Mouse (Mus musculus) cerebellum, adult 18-20 months (tissue): ENCODE measurements around the gene Adamts17.

ENCODE experiments used
- DNase-seq, 2 experiments: peaks; one replicate each; pipeline ENCODE4 v3.0.0; 2021

The Adamts17 gene

DNA sequence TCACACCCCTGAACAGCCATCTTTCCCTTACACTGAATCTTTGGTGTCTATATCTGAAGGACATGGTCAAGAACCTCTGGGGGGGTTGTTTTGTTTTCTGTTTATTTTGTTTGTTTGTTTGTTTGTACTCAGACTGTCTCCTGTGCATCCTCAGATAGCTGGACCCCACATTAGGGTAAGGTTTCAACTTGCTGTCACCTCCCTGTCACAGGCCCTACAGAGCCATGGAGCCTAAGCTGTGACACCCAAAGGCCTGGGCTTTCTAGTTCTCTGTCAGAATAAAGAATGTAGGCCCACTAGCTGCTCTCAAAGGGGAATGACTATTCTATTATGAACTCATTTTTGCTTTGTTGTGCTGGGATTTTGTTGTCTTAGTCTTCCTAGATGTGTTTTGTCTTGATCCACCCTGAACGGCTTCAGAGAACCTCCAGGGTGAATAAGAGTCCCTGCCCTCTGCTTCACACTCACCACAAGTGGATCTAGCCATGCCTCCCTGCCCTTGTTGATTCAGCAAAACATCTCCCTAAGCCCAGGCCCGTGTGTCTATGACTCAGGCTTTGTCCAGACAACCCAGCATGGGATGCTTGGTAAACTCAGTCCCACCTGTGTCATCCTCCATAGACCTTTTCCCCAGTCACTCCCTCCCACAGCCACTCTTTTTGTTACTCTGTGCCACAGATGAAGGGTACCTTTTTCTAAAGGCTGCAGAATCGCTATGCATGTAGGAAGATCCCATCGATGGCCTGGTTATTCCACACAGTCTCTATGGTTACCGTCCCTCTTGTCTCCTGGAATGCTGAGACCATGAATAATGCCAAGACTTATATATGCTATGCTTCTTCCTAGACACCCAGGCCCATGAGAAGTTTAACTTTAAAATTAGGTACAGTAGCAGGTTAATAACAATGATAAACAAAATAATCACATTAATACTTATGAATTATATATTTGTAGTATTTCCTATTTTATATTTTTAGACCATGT is 197.3 kb downstream of the Adamts17 start:
- no peak for DNase-seq

DNA sequence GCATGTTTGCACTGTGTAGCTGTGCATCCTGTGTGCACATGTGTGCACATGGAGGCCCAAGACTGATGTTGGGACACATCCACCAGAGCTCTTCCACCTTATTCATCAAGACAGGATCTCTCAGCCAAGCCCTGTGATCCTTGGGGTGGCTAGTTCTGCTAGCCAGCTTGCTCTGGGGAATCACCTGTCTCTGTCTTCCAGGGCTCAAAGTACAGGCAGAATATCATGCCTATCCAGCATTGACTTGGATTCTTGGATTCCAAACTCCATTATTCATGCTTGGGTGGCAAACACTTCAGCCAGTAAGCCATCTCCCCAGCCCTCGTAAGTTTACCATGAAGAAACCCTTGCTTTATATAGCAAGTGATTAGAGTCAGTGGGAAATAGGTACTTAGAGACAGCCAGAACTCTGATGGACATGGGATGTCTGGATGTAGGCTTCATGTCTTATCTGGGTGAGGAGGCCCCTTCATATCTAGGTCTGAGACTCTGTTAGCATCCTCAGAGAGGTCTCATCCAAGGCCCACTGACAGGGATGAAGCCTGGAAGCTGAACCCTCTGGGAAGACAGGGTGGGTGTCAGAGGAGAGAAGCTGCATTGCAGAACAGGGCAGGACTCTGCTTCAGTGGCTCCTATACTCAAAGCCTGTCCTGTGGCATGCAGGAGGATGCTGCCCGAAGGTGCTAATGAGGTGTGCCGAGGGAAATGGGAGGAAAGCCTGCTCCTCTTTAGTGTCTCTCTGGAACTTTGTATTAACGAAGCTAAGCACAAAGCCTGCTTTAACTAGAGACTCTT is 198.4 kb downstream of the Adamts17 start:
- no peak for DNase-seq

DNA sequence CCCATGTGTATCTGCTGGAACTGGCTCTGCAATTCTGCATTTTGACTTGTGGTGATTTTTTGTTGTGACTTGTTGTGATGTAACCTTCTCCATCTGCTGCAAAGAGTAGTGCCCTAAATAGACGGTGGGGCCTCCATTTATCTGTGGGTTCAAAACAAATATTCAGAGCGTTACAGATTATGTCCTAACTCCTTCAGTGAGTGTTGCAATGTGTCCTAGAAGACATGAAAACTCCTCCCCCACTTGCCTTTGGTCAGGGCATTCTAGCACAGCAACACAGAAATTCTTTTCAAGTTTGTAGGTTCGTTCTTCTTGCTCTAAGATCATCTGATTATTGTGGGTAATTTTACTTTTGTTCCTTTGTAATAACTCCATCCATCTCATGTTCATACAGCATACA is 199.6 kb downstream of the Adamts17 start:
- no peak for DNase-seq

DNA sequence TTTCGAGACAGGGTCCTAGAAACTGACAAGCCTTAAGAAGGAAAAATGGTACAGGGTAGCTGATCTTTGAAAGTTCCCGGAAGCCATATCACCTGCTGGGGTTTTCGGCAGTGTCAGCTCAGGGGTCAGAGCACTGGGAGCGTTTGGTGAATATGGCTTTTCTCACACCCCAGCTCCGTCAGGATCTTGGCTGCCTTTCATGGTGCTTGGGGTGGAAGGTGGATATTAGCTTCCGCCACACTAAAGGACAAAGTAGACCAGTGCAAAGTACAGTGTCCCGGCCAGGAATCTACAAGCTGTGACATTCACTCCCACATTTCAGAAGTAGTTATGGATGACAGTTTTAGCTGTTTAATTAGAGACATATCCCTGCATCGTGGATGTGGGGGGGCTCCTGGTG is 200.3 kb downstream of the Adamts17 start:
- DNase-seq: no peak

DNA sequence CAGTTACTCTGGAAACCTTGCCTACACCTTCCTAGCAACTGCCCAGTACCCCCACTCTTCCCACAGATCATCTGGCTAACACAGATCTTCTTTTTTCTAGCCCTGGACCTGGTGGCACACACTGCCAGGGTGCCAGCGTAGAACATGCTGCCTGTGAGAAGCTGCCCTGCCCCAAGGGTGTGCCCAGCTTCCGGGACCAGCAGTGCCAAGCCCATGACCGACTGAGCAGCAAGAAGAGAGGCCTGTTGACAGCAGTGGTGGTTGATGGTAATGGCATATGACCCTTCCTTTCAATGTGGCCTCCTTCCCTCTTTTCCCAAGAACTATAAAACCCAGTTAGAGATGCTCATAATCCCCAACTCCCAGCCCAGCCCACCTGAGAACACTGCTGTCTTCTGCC is 202.2 kb downstream of the Adamts17 start:
- peak in 1 of 2 experiments; percentile 1 for DNase-seq

DNA sequence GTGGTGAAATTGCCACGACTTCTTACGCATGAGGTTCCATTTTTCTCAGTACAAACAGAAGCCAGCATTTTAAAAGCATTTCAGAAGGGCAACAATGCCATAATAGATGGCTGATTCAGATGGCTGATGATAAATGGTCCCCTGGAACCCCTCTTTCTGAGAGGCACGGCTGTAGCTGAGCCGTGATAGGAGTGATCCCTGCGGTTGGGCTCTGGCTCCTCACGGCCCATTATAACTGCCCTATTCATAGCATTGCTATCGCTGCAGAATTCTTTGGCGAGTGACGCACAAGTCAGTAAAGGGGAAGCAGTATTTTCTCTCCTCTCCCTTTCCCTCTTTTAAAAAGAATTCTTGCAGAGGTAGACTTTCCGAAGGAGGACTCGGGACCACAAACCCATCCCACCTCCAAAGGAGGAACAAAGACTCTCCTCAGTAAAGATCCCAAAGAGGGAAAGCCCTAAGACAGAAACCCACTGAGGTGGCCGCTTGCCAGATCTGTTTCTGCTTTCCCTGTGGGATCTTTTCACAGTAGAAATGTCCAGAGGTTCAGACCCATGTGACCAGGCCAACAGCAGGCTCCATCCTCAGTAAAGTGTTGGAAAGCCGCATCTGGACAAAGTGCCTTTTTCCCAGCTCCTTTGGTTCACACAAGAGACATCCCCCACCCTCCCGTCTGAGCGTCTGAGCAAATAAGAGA is 204.7 kb downstream of the Adamts17 start:
- DNase-seq: peak in 1 of 2 experiments; percentile 1

DNA sequence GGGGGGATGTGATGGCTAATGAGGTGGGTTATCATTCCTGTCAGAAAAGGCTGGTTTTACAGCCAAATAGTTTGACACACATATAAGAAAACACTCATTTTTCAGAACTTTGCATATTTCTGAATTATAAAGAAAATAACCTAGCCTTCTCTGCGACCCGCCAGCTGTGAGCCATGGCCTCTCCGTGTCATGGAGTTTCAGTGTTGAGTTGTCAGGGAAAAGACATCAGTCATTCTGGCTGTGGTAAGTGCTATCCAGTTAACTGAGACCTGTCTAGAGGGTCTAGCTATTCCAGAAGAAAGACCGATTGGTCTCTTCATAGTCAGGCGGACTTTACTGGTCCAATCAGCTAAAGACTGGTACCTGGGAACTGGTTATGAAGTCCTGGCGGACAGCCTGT is 205.7 kb downstream of the Adamts17 start:
- no peak for DNase-seq

DNA sequence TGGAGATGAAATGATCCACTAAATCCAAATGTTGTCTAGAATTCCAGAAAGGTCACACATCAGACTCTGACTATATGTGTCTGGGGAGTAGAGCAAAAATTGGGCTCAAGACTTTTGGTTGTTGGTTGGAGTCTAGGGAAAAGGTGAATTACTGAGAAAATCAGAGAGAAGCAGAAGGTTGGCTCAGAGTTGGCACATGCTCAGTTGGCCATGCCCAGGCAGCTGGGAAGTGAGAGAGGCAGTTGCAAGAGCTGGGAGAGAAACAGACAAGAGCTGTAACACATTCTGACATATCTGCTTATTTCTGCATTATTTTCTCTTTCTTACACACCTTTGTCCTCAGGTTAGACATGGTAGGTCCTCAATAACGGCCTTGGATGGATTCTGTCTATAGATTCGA is 209.7 kb downstream of the Adamts17 start:
- no peak for DNase-seq

DNA sequence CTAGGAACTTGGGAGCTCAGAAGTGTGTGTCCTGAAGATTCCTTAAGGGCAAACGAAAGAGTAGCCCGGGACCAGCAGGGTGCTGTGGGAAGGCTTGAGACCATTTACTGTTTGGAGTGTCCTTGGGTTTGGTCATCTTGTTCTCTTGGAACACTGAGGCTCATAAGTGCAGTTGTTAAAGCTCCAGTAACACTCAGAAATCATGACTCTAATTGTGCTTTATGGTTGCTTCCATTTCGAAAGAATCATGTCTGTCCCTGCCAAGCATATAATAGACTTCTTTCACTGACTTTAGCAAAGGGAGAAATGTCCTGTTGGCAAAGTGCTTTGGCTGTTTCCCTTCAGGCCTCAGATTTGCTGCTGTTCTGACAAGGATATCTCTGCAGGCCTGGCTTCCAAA is 210.9 kb downstream of the Adamts17 start:
- DNase-seq: no peak

DNA sequence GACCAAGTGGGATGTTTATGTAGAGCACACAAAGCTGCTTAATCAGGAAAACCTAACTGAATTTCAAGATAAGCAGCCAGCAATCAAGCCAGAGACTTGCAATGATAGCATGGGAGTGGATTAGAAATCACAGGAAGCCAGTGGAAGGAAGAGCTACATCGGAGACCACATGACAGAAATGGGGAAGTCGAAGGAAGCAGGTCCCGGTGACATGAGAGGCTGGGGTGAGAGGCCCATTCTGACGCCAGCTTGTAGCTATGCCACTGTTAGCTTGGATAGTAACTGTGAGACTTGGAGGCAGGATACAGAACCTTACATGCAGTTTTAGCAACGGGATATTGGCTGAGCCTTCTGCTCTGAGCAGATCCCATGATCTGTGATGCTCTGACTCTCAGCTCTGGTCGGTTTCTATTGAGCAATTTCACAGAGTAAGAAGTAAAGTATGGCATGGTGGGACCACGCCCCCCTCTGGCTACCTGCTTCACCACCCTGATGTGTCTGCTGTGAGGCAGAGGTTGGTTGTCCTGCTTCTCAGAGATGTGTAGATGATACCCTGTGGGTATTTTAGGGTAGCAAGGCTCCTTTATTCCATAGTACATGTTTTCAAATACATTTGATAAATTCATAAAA is 211.7 kb downstream of the Adamts17 start:
- no peak for DNase-seq

DNA sequence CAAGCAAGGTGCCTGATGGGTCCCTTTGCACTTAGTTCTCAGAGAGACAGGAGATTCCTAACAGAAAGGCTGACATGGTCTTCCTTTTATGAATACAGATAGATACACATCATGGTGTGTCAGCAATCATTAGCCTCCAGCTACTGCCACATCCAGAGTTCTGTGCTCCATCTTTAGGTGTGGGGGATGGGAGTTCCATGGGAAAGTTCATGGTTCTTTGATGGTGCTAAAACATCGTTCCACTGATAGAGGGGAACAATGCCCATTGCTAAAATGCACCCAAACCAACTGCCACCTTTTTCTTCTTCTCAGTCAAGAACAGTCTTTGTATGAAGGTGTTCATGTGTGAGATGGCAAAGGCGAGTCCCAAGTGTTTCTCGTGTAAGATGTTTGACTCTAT is 215.3 kb downstream of the Adamts17 start:
- no peak for DNase-seq

DNA sequence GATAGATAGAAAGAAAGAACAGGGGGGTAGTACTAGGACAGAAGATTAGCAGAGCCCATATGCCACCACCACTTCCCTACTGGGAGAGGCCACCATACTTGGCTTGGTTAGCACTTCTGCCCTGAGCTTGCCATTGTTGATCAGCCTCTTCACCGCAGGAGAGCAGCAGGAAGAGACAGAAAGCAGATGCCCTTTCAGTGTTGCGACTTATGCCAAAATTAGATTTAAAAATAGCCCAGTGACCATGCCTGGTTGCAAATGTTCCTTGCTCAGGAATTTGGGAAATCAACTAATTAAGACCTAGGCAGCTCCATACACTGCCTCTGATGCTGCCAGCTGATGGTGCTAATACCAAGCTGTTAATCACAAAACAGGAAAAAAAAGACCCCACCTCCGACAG is 216.0 kb downstream of the Adamts17 start:
- peak; percentile 86 to 94 for DNase-seq

DNA sequence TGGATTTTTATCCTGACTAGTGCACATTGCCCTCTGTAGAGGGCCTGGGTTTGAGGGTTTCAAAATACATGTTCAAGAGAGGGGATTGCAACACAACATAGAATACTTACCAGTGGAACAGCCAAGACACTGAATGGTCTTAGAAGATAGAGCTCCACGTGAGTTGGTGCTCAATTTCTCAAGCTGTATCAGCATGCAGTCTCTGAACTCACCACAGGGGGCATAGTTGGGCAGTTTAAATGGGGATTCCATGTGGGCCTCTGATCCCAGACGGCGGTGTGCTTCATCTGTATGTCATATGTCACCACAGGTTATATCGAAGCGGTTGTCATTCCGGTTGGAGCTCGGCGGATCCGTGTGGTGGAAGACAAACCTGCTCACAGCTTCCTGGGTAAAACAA is 222.2 kb downstream of the Adamts17 start:
- peak; percentile 35 to 58 for DNase-seq

DNA sequence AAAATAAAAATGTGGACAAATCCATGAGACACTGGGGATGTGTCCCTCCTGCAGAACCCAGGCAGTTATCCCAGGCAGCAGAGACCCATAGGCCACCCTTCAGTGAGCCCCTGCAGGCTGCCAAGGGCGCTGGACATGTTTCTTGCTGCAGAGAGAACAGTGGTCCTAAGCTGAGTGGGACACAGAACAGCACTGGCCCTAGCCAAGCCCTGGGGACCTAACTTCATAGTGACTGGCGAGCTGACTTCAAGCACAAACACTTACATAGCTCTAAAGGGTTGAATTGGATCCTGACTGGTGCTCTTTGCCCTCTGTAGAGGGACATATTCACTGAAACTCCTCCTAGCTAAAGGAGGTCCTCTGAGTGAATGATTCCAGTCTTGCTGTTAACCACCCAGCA is 223.0 kb downstream of the Adamts17 start:
- no peak for DNase-seq

DNA sequence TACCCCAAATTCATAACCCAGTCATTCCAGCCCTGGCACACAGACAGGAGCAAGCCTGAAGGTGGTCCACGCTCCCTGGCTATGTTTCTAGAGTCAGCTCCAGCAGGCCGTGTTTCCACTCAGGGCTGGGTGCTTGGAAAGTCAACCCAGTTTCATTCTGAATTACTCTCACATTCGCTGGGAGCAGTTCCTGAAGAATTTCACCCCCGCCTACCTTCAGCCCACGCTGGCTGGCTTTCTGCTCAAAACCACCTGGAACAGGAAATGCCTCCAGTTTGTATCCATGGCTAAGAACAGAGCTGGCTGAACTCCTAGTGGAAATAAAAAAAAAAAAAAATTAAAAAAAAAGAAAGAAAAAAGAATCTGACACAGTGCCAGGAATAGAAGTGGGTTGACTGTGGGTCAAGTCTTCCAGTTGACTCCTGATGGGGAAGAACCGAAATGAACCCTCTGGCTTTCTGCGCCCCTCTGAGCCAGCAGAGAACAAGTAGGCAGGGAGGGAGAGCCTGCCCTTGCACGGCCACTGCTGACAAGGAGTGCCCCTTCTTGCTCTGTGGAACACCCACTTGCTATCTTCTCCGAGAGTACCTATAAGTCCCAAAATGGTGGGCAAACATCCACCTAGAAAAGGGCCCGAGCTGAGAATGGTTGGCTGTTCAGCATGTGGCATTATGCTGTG is 225.2 kb downstream of the Adamts17 start:
- DNase-seq: peak; percentile 10 to 37

DNA sequence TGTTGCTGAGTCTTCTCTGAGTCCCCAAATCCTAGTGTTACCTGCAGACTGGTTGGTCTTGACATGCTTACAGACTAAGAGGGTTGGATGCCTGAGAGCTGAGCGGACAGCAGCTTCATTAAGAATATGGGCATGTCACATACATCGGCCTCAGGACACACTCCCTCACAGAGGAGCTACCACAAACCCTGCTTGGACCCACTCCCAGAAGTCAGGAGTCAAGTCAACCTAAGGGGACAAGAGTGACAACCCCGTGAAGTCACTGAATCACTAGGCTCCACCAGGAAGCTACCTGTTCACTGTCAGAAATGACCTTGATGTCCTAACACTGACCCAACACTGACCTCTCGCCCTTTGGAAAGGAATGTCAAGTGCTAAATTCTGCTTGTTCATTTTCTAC is 226.1 kb downstream of the Adamts17 start:
- DNase-seq: no peak

DNA sequence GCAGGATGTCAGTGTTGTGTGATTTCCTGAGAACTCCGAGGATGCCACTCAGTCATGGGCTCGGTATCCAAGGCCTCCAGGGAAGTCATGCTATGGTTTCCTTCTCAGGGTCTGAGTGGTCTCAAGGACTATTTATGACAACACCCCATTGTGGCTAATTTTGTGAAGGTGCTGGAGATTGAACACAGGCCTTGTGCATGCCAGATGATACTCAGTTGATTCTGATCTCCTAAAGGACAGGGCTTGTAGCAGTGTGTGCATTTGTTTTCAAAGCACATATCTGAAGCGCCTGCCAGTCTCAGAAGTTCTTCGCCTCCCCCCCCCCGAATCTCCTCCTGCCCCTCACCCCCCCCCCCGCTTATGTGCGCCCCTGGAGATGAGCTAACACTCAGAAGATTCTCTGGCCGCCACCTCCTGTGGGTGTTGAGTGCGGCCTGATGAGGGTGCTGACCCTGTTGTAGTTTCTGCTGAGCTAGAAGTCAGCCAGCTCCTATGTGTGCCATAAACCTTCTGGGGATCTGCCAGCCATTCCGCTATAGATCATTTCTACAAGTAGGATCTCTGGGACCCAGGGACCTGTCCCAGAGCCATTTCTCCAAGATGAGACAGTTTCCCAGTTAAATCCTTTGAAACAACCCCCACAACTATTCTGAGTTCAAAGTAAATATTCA is 232.6 kb downstream of the Adamts17 start:
- DNase-seq: no peak

DNA sequence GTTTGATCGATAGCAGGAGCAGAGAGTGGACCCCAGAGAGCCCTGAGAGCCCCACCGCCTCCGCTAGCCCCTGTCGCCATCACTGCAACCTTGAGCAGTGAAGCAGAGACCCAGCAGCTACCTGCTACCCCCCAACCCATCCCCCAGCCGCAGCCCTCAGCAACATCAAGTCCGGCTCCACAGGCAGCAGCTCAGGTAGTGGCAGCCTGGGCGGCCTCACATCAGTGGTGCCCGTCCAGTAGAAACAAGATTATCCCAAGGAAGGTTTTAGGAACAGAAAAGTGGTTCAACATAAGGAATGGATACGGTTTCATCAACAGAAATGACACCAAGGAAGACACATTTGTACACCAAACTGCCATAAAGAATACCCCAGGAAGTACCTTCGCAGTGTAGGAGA is 243.2 kb downstream of the Adamts17 start:
- DNase-seq: no peak

DNA sequence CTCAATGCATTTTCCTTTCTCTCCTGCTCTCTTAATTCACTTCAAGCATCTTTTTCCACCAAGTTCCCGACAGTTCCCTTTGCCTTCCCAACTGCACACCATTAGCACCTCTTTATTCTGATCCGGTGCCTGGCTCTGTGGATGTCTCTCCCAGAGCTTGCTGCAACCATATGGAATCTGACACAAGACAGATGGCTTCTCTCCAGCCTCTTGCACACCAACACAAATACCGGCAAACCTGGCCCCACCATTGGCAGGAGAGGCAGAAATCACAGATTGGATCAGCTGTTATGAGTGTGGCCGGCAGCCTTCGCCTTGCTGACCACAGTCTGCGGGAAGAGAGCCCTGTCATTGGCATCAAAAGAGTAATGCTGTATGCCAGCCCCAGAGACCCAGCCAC is 248.2 kb downstream of the Adamts17 start:
- peak; percentile 82 to 90 for DNase-seq

DNA sequence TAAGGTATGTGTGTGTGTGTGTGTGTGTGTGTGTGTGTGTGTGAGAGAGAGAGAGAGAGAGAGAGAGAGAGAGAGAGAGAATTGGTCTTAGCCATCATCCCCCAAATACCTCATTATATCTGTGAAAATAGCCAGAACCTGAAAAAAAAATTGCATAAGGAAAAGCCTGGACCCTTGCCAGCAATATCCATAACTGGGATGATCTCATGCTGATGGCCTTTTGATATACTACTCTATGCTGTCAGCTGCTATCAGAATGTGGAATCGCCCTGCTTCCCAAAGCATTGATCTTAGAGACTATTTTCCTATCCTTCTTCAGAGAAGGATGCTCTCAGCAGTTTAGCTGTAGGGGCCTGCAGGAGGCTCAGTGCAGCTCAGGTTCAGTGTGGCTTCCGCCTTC is 257.6 kb downstream of the Adamts17 start:
- DNase-seq: no peak

DNA sequence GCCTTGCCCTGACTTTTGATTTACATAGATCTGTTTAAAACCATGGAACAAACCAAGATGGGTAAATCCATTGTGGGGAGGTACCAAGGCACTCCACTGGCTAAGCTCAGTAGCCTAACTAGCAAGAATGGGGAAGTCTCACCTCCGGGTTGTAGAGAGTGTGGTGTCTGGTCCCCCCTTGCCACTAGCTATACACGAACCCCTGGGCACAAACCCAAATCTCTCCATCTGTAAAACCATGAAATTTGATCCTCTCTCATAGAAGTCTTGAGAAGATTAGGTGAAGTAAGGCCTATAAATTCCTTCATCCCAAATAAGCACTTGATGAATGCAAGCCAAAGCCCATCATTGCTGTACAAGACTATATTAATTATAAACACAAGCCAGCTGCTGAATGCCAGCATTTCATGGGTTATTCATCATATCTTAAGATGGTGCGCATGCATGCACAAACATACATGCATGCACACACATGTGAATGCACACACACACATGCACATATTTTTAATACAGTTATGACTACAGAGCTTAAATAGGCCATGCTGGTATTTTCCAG is 262.0 kb downstream of the Adamts17 start:
- no peak for DNase-seq
